Mouse (Mus musculus) heart, adult 9 months (tissue): ENCODE results near the gene Gnb1.
"Not testable (repeated sequence)": the region's sequence is repeated elsewhere in the genome, so short reads cannot be mapped to it uniquely, and the experiment has no call there.

Experiments
- DNase-seq, 2 experiments: peaks; one replicate each; pipeline ENCODE4 v3.0.0; 2022; ENCODE audit warnings: low spot score in 2 of 2

Gnb1 gene

DNA sequence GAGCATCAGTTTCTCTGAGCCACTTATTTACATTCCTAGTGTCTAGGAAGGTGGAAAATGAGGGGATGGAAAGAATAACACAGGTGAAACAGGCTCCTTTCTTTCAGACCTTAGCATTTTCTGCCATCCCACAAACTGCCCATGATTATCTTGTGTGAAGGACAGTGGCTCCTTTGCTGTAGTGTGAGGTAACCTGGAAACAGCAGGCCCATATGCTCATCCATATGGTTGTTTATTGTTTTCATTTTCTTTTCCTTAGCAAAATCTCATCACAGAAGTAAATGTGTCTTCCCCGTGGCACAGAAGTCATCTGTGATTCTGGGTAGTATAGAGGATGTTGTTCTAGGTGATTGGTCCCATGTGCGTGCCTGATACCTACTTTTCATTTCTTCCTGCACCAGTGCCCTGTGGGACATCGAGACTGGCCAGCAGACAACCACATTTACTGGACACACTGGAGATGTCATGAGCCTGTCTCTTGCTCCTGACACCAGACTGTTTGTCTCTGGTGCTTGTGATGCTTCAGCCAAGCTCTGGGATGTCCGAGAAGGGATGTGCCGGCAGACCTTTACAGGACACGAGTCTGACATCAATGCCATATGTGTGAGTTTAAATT is 61.9 kb downstream of the Gnb1 start:
- DNase-seq = no peak

DNA sequence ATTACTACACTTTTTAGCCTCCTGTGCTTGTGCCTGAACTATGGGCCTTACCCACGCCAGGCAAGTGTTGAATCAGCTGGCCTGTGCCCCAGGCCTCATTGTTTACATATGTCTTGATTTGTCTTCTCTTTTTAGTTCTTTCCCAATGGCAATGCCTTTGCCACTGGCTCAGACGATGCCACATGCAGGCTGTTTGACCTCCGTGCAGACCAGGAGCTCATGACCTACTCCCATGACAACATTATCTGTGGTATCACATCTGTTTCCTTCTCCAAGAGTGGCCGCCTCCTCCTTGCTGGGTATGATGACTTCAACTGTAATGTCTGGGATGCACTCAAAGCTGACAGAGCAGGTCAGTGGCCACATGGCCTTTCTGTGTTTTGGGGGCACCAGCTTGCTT is 63.7 kb downstream of the Gnb1 start:
- DNase-seq = no peak

DNA sequence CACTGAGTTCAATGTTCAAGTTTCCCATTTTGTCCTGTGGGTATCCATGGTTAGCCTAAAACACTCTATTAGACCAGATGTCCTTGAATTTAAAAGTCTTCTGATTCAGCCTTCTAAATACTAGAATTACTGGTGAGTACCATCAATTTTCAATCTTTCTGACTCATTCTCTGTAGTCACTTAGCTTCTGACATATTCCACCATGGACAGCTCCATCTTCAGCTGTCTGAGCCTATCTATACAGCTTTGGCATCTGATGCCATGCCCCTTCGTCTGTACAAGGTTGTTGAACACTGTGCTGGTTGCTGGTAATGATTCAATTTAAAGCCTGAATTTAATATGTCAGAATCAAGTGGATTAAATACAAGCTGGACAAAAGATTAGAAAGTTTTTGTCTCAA is 64.3 kb downstream of the Gnb1 start:
- DNase-seq = no peak

DNA sequence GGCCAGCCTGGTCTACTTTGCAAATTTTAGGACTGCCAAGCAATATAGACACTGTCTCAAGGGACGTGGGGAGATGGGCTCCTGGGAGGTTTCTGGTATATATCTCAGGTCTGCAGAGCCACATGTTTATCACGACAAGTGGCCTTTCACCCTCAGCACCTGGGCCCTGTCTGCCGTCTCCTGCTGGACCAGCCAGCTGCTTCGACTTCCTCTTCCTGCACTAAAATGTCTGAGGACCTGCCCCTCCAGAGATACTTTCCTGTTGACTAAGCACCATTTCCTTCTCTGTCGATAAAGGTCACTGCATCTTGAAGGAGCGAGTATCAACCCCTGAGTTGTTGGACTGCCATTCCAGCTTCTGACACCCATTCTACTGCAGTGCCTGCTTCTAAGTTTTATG is 68.3 kb downstream of the Gnb1 start:
- peak in 1 of 2 experiments; percentile 42 for DNase-seq

DNA sequence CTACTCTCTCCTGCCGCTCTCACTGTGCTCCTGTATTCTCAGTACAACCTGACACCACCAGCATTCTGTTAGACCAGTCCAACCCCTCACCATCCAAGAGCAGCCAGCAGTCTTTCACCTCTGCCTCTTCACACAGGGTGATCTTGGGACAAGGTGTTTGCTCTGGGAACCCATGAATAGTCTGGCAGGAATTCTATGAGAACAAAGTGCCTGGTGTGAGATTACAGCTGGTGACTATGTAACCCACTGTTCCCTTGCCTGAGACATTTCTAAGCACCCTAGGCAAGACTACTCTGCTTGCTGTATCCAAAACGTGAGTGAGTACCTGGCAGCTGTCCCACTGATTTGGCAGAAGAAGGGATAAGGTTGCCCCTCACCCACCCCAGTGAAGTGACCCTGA is 69.8 kb downstream of the Gnb1 start:
- DNase-seq = peak; percentile 49 to 57

DNA sequence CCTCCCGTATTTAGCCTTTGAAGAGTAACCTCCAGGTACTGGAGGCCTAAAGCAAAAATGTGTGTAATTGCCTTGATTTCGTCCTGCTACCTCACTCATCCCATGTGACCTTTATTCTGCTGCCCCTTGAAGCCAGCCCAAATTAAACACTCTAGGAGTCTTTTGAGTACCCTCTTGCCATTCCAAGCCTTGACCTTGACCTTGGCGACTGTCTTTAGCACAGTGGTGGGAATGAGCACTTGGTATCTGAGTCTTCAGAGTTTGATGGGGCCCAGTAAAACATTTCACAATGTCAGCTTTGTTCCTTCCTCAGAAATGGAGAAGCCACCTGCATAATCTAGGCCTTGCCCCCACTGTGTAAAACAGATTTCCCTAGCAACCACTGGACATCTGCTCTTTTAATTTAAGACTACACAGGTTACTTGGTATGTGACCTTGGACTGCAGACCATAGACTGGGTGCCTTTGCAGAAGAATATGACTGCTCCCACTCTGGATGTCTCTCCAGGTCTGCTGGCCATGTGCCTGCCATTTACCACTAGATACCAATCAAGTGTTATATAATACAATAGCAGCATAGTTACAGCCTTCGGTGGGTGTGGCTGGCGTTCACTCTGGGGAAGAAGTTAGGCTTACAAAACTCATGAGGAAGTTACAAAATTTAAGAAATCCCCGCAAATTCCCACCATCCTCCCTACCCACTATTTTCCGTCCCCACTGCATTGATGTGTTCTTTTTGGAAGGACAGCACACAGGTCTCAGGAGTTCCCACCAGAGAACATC is 70.7 kb downstream of the Gnb1 start, which contains the start of gene Nadk:
Gene Nadk, plus strand, starts transcription at position 718 of the 782 bp plus-strand sequence.
- DNase-seq = peak; percentile 55 to 68

DNA sequence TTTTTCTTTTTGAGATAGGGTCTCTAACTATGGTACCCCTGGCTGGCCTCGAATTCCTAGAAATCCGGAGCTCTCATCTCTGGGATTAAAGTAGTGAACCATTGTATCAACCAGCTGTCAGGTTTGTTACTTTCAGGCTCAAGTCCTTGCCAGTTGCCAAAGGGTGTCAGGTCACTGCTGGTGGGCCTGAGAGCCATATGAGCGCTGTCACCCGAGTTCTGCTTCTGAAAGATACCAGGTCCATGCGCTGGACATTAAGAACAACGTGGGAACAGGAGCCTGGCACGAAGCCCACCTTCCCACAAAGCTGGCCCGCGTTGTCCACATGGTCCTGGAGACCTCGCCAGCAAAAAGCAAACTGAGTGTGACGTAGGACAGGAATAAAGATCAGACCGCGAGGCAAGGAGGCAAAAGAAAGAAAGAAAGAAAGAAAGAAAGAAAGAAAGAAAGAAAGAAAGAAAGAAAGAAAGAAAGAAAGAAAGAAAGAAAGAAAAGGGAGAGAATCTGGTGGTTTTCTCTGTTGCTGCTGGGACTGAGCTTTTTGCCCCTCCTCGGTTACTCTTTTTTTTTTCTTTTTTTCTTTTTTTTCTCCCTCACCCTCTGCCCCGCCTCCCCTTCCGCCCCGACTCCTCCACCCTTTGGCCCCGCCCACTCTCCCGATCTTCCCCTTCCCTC is 71.7 kb downstream of the Gnb1 start:
- peak; percentile 66 to 77 for DNase-seq

DNA sequence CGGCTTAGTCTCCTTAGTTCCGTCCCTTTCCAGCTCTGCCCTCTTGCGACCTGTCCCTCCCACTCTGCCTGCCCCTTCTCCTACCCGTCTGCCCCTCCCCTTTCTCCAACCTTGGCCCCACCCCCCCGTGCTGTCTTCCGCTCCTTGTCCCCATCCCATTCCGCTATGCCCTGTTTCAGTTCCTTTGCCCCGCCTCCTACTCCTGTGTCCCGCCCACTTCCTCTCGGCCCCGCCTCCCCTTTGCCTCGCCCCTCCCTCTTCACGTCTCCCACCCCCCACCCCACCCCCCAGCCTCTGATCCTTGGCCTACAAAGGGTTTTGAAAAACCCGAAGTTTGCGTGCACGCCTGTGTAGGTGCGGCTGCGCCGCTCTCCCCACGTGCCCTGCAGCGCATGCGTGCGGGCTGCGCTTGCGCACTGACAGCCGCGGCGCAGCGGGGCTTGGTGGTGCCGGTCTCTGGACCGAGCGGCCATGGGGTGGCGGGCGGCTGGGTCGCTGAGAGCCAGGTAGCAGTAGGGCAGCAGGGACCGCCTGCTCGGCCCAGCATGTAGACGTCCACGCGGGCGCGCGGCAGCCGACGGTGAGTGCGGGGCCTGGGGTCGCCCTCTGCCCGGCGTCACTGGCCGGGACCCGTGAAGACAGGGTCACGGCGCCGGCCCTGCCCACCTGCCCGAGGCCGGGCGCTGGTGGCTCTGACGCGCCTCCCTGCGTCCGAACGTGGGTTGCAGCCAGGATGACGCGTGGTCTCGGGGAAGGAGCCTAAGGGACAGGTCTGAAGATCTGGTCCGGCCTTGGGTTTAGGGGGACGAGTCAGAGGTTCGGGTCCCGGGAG is 72.5 kb downstream of the Gnb1 start:
- peak; percentile 96 to 97 for DNase-seq

DNA sequence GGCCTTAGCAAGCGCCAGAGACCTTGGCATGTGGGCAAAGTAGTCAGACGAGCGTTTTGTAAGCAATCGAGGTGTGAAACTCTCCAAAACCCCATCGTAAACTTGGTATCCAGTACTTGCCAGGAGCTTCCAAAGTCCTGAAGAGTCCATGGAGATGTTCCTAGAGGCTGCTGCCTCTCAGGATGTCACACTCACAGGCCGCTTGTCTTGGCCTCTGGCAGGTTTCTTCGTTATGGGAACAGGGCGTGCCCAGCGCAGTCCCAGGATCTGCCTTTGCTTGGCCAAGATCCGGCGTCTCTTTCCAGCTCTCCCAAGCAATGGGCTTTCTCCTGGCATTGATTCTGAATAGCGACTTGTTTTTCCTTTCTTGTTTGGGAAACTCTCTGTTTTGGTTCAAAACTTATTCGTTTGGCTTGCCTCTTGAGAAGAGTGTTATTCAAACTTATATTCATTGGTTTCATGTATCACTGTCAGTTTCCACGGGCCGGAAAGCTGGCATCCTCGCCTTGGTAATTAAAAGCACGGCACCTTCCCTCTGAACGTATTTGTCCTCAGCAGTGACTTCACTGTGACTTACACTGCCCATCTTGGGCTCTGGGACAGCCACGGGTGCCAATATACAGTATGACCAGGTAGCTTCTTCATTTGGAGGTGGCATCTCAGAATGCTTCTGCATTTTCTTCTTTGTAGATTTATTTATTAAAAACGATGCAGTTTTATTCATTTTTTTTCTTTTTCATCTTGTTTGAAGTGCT is 73.3 kb downstream of the Gnb1 start:
- DNase-seq = peak; percentile 50 to 66

DNA sequence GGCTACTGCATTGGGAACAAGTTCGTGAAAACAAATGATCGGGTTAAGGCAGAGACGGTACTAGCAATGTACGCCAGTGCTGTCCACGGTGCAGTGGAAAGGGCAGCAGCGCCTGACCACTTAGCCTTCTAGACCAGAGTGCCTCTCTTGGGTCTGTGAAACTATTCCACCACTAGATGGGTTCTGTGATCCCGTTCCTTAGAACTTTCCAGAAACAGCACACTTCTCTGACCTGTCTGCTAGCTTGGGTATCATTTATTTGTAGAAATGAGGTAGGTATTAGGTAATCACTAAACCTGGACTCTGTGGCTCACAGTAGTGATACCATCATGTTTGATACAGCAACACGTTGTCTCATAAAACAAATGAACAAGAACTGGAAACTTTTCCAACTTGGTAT is 75.4 kb downstream of the Gnb1 start:
- no peak for DNase-seq

DNA sequence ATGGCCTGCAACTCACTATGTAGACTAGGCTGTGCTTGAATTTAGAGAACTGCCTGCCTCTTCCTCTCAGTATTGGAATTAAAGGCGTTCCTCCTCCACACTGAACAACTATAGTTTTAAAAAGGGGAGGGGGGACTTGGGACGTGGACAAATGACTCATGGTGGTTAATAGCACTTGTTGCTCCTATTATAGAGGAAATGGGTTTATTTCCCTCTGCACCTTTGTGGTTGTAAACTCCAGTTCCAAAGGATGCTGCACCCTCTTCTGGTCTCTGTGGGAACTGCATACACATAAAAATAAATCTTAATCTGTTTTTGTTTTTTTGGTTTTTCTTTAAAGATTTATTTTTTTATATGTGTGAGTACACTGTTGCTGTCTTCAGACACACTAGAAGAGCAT is 77.0 kb downstream of the Gnb1 start:
- DNase-seq = peak in 1 of 2 experiments; percentile 40

DNA sequence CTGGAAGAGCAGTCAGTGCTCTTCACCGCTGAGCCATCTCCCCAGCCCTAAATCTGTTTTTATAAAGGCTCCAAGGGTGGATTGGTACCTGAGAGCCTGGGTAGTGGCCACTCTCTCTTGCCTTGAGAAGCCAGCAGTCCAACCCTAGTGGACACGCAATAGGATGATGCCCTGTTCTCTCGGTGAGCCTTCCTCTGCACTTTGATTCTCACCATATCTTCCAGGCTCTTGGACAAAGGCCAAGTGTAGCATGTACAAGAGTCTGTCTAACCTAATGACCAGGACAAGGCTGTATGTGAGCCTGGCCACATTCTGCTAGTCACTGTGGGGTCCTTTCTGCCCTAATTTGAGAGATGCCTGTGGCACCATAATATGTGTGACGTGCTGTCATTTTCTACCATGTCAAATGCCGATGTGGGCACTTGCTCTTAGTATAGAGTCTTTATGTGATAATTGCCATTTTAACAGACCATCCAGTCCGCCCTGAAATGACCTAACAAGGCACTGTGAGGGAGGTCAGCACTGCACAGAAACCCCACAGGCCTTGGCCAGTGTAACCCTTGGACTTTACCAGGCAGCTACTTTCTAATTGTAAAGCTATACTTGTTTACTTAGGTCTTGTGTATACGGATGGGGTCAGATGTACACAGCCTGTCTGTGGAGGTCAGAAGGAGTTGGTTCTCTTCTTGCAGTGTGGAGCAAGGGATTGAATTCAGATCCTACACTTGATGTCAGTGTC is 77.6 kb downstream of the Gnb1 start:
- no peak for DNase-seq

DNA sequence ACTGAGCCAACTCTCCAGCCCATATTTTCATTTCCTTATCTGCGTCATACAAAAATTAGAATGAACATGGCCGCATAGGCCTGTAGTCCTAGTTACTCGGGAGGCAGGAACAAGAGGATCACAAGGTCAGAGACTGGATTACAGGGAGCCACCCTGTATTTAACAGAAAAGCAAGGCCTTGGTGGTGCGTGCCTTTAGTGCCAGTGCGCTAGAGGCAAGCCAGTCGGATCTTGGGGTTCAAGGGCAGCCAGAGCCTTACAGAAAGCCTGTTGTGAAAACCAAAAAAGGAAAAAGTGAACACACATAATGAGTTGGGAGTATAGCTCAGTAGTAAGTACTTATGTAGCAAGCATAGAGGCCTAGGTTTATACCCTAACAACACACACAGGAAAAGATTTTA is 78.7 kb downstream of the Gnb1 start:
- DNase-seq = no peak

DNA sequence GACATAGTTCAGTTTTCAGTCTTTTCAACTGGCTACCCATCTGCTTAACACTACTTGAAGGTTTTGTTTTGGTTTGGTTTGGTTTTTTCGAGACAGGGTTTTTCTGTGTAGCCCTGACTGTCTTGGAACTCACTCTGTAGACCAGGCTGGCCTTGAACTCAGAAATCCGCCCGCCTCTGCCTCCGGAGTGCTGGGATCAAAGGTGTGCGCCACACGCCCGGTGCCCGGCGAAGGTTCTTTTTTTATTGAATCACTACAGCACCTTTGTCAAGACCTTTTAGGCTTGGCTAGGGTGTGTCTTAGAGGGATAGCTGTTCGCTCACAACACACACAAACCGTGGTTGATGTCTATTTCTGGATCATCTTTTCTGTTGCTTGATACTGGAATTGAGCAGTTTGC is 79.2 kb downstream of the Gnb1 start:
- not testable (repeated sequence) for DNase-seq

DNA sequence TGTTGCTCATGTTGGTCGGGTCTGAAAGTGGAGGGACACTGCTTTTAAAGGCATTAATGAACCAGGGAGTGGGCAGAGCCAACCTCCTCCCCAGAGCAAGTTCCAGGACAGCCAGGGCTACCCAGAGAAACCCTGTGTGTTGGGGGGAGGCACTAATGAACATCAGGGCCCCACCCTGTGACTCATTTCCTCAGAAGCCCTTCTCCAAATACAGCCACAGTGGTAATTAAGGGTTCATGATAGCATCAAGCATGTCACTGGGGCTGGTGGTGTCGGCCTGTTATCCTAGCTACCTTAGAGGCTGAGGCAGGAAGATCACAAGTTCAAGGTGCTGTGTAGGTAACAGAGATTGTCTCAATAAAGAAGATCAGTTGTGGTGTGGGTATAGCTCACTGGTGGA is 80.3 kb downstream of the Gnb1 start:
- DNase-seq = peak; percentile 33 to 45

DNA sequence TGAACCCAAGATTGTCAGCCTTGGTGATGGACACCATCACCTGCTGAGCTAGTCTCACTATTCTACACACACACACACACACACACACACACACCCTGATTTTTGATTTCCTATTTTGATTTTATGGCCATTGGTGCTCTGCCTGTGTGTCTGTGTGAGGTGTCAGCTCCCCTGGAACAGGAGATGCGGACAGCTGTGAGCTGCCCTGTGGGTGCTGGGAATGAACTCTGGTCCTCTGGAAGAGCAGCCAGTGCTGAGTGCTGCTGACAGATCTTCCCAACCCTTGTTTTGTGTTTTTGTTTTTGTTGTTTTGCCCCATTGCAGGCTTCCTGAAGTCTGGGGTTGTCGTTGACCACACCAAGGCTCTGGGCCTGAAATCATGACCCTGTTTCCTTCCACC is 82.0 kb downstream of the Gnb1 start:
- no peak for DNase-seq

DNA sequence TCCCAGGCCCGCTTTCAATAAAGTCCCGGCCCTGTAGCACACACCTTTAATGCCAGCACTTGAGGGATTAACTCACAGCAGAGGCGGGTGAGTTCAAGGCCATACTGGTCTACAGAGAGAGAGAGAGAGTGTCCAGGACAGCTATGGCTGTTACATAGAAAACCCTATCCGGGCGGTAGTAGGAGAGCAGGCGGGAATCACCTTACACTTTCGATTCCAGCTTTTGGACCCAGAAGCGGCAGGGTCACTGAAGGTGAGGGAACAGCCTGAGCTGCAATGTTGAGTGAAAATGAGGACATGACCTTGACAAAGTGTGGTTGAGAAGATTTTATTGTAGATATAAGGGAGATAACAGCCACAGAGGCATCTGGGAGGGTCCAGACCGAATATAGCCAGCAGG is 82.7 kb downstream of the Gnb1 start:
- DNase-seq = no peak

DNA sequence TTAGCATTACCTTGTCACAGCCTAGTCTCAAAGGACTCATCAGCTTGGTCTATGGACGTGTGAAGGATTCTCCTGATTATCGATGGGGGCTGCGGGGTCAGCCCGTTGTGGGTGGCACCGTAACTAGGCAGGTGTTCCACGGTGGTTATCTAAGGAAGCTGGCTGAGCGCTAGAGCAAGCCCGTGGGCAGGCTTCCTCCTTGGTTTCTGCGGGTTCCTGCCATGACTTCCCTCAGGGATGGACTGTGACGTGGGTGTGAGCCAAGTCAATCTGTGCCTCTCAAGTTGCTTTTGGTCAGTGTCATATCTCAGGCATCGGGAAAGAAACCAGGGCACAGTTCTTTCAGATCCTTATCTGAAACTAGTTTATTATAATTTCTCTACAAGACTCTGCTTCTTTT is 83.8 kb downstream of the Gnb1 start:
- DNase-seq = no peak

DNA sequence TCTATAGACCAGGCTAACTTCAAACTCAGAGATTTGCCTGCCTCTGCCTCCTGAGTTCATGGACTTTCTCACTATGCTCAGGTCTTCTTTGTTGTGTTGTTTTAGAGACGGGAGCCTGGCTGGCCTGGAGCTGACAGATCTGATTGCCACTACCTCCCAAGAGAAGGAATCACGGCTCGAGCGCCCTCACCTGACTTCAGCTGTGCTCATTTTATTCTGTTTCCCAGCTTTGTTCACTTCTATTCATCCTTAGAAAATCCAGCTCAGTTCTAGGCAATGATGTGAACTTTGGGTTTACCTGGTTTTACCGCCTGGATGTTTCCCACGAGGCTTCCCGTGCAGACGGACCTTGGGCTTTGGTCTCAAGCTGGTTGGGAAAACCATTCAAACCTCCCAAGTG is 84.4 kb downstream of the Gnb1 start:
- no peak for DNase-seq

DNA sequence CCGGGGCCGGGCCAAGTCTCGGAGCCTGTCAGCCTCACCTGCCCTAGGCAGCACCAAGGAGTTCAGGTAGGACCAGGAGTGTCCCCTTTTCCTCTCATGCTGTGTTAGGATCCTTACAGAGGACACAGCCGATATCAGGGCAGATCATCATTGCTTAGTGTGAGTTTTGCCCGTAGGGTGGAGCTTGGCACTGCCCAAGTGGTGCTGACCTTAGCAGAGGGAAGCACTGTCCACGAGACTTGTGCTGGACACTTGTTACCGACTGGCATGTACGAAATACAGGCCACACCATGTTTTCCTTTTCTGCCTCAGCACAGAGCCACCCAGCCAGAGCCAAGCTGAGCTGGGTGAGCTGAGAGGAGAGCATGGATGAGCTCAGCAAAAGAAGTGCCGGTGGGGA is 86.0 kb downstream of the Gnb1 start:
- no peak for DNase-seq

DNA sequence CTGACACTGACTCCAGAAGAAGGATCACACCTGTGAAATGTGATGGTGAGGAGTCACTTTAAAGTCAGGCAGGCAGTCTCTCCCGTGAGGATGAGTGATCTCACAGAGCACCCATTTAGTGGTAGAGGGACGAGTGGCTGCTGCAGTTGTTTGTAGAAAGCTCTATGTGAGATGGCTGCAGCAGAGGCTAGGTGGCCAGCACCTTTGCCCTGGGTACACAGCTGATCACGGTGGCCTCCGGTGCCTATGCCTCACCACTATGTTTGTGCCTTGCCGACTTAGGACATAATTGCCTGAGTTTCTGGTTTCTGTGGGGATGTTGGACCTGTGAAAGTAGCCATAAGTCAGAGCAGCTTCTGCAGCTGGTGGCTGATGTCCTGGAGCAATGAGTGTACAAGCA is 86.6 kb downstream of the Gnb1 start:
- no peak for DNase-seq
